Mouse (Mus musculus): ENCODE data around the gene Gsto1. TPM values are rescaled to one million over a fixed set of nuclear protein-coding genes. Genes with fewer than 3 reads are reported as not detected.
A peak's percentile ranks its signal among the peaks of the same experiment; 100 is the strongest.

Gene Gsto1
- polyA plus RNA-seq, 1 experiment from 2014 or later: 88.0 TPM

GRCm38 (mm10) chr19:47824026-47824425 lies 30.7 kb upstream of the Gsto1 start:
- Histone ChIP-seq H3K9me3 (ENCODE audit: control insufficient read depth, low read length) (no peaks in the 10 kb centered on the region), H3K27me3 (ENCODE audit: control insufficient read depth, insufficient read depth, low read length) (peaks cover 7% of the 10 kb centered on the region; the same call in 1 of the 2 replicates), H3K36me3 (ENCODE audit: control insufficient read depth, insufficient read depth, low read length) (no peaks in the 10 kb centered on the region), H3K4me1 (ENCODE audit: control insufficient read depth in 2 of 2, insufficient read depth in 2 of 2, low read length in 2 of 2) (no peaks in the 10 kb centered on the region), H3K9ac (ENCODE audit: low read length) (no peak overlapping the region), H3K4me2 (ENCODE audit: low read length) (no peak overlapping the region), H3K4me3 (ENCODE audit: control insufficient read depth in 1 of 2, insufficient read depth in 1 of 2, low read depth in 1 of 2, low read length in 2 of 2) (no peak overlapping the region), H3K27ac (replicated peaks in 1 of 2; ENCODE audit: control insufficient read depth in 1 of 2, insufficient read depth in 1 of 2, low read depth in 2 of 2, low read length in 2 of 2) (no peak overlapping the region)
- ATAC-seq (ENCODE audit: insufficient number of reproducible peaks, insufficient read depth, low FRiP score, low read depth): no peak
- 65% methylated on average over 5 of the region's 5 CpGs for WGBS

- H3K4me3 ChIP-seq (ENCODE audit: control insufficient read depth in 1 of 2, insufficient read depth in 1 of 2, low read depth in 1 of 2, low read length in 2 of 2): no peak overlapping the region
- no peak overlapping the region for H3K4me2 ChIP-seq (ENCODE audit: low read length)
- H3K27ac ChIP-seq (replicated peaks in 1 of 2; ENCODE audit: control insufficient read depth in 1 of 2, insufficient read depth in 1 of 2, low read depth in 2 of 2, low read length in 2 of 2): no peak overlapping the region
- no peaks in the 10 kb centered on the region for H3K4me1 ChIP-seq (ENCODE audit: control insufficient read depth in 2 of 2, insufficient read depth in 2 of 2, low read length in 2 of 2)
- H3K9ac ChIP-seq (ENCODE audit: low read length): no peak overlapping the region
- no peak for ATAC-seq (ENCODE audit: insufficient number of reproducible peaks, insufficient read depth, low FRiP score, low read depth)
- H3K27me3 ChIP-seq (ENCODE audit: control insufficient read depth, insufficient read depth, low read length): no peaks in the 10 kb centered on the region
- no peaks in the 10 kb centered on the region for H3K9me3 ChIP-seq (ENCODE audit: control insufficient read depth, low read length)
- H3K36me3 ChIP-seq (ENCODE audit: control insufficient read depth, insufficient read depth, low read length): no peaks in the 10 kb centered on the region
- 79% methylated on average over 14 of the region's 14 CpGs for WGBS
Measured at GRCm38 (mm10) chr19:47829913-47830450, 24.8 kb upstream of the Gsto1 start.

DNA sequence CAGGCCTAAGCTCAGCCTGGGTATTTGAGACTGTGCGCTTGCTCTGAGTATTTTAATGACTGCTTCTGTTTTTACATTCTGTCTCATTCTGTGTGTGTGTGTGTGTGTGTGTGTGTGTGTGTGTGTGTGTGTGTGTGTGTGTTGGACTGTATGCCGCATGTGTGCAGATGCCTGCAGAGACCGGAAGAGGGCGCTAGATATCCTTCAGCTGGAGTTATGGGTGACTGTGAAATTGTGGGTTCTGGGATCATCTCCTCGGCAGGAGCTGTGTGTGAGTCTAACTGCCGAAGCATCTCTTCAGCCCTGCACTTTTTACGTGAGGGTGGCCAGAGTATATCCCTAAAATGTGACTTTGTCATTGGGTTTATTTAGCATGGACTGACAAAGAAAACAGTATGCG lies 23.7 kb upstream of the Gsto1 start:
- Histone ChIP-seq H3K4me3 (ENCODE audit: control insufficient read depth in 1 of 2, insufficient read depth in 1 of 2, low read depth in 1 of 2, low read length in 2 of 2) (no peak overlapping the region), H3K27ac (replicated peaks in 1 of 2; ENCODE audit: control insufficient read depth in 1 of 2, insufficient read depth in 1 of 2, low read depth in 2 of 2, low read length in 2 of 2) (no peak overlapping the region), H3K4me2 (ENCODE audit: low read length) (no peak overlapping the region), H3K9ac (ENCODE audit: low read length) (no peak overlapping the region), H3K9me3 (ENCODE audit: control insufficient read depth, low read length) (no peaks in the 10 kb centered on the region), H3K36me3 (ENCODE audit: control insufficient read depth, insufficient read depth, low read length) (no peaks in the 10 kb centered on the region), H3K4me1 (ENCODE audit: control insufficient read depth in 2 of 2, insufficient read depth in 2 of 2, low read length in 2 of 2) (no peaks in the 10 kb centered on the region), H3K27me3 (ENCODE audit: control insufficient read depth, insufficient read depth, low read length) (no peaks in the 10 kb centered on the region)
- no peak for ATAC-seq (ENCODE audit: insufficient number of reproducible peaks, insufficient read depth, low FRiP score, low read depth)
- 87% methylated on average over 8 of the region's 8 CpGs for WGBS

- H3K36me3 ChIP-seq (ENCODE audit: control insufficient read depth, insufficient read depth, low read length): no peaks in the 10 kb centered on the region
- no peaks in the 10 kb centered on the region for H3K9me3 ChIP-seq (ENCODE audit: control insufficient read depth, low read length)
- H3K27ac ChIP-seq (replicated peaks in 1 of 2; ENCODE audit: control insufficient read depth in 1 of 2, insufficient read depth in 1 of 2, low read depth in 2 of 2, low read length in 2 of 2): no peak overlapping the region
- no peak overlapping the region for H3K4me3 ChIP-seq (ENCODE audit: control insufficient read depth in 1 of 2, insufficient read depth in 1 of 2, low read depth in 1 of 2, low read length in 2 of 2)
- WGBS: 71% methylated on average over 16 of the region's 16 CpGs
- H3K9ac ChIP-seq (ENCODE audit: low read length): no peak overlapping the region
- no peak for ATAC-seq (ENCODE audit: insufficient number of reproducible peaks, insufficient read depth, low FRiP score, low read depth)
- peaks cover 0 to 1% of the 10 kb centered on the region in 2 experiments; a peak in 2 of 4 replicates for H3K4me1 ChIP-seq (ENCODE audit: control insufficient read depth in 2 of 2, insufficient read depth in 2 of 2, low read length in 2 of 2)
- no peaks in the 10 kb centered on the region for H3K27me3 ChIP-seq (ENCODE audit: control insufficient read depth, insufficient read depth, low read length)
- H3K4me2 ChIP-seq (ENCODE audit: low read length): no peak overlapping the region
Measured at GRCm38 (mm10) chr19:47832316-47832715, 22.5 kb upstream of the Gsto1 start.

DNA sequence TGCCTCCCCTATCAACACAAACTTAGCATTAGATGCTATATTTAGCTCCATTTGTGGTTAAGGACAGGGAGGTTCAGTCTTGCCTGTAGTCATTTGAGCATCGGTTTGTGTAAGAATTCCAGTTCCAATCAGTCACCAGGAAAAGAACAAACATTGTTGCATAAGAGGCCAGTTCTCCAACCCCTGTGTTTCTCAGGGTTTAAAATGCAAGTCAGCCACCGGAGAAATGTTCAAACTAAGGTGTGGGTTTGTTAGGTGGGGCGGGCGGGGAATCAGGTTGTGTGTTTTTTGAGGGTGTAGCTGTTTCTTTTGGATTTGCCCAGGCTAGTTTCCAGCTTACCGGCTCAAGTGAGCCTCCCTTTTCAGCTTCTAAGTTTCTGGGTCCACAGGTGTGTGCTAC lies 20.2 kb upstream of the Gsto1 start:
- WGBS: 78% methylated on average over 5 of the region's 5 CpGs
- Histone ChIP-seq H3K27me3 (ENCODE audit: control insufficient read depth, insufficient read depth, low read length) (peaks cover 6% of the 10 kb centered on the region; the same call in 1 of the 2 replicates), H3K4me2 (ENCODE audit: low read length) (no peak overlapping the region), H3K9me3 (ENCODE audit: control insufficient read depth, low read length) (no peaks in the 10 kb centered on the region), H3K4me1 (ENCODE audit: control insufficient read depth in 2 of 2, insufficient read depth in 2 of 2, low read length in 2 of 2) (peaks cover 0 to 4% of the 10 kb centered on the region in 2 experiments; a peak in 2 of 4 replicates), H3K36me3 (ENCODE audit: control insufficient read depth, insufficient read depth, low read length) (no peaks in the 10 kb centered on the region), H3K27ac (replicated peaks in 1 of 2; ENCODE audit: control insufficient read depth in 1 of 2, insufficient read depth in 1 of 2, low read depth in 2 of 2, low read length in 2 of 2) (no peak overlapping the region), H3K9ac (ENCODE audit: low read length) (no peak overlapping the region), H3K4me3 (ENCODE audit: control insufficient read depth in 1 of 2, insufficient read depth in 1 of 2, low read depth in 1 of 2, low read length in 2 of 2) (no peak overlapping the region)
- no peak for ATAC-seq (ENCODE audit: insufficient number of reproducible peaks, insufficient read depth, low FRiP score, low read depth)

GRCm38 (mm10) chr19:47835776-47836175 lies 19.0 kb upstream of the Gsto1 start:
- Histone ChIP-seq H3K9me3 (ENCODE audit: control insufficient read depth, low read length) (no peaks in the 10 kb centered on the region), H3K4me2 (ENCODE audit: low read length) (no peak overlapping the region), H3K9ac (ENCODE audit: low read length) (no peak overlapping the region), H3K4me3 (ENCODE audit: control insufficient read depth in 1 of 2, insufficient read depth in 1 of 2, low read depth in 1 of 2, low read length in 2 of 2) (no peak overlapping the region), H3K27me3 (ENCODE audit: control insufficient read depth, insufficient read depth, low read length) (peaks cover 6% of the 10 kb centered on the region; the same call in 1 of the 2 replicates), H3K4me1 (ENCODE audit: control insufficient read depth in 2 of 2, insufficient read depth in 2 of 2, low read length in 2 of 2) (peaks cover 0 to 4% of the 10 kb centered on the region in 2 experiments; a peak in 2 of 4 replicates), H3K36me3 (ENCODE audit: control insufficient read depth, insufficient read depth, low read length) (no peaks in the 10 kb centered on the region), H3K27ac (replicated peaks in 1 of 2; ENCODE audit: control insufficient read depth in 1 of 2, insufficient read depth in 1 of 2, low read depth in 2 of 2, low read length in 2 of 2) (no peak overlapping the region)
- WGBS: 81% methylated on average over 7 of the region's 7 CpGs
- ATAC-seq (ENCODE audit: insufficient number of reproducible peaks, insufficient read depth, low FRiP score, low read depth): no peak

GRCm38 (mm10) chr19:47836701-47837526 lies 17.9 kb upstream of the Gsto1 start:
- peak overlapping the region; percentile 50 to 57 for H3K4me3 ChIP-seq (ENCODE audit: control insufficient read depth in 1 of 2, insufficient read depth in 1 of 2, low read depth in 1 of 2, low read length in 2 of 2)
- no peak overlapping the region for H3K27ac ChIP-seq (replicated peaks in 1 of 2; ENCODE audit: control insufficient read depth in 1 of 2, insufficient read depth in 1 of 2, low read depth in 2 of 2, low read length in 2 of 2)
- peak overlapping the region; percentile 95 for H3K4me2 ChIP-seq (ENCODE audit: low read length)
- WGBS: 3% methylated on average over 48 of the region's 49 CpGs
- peaks cover 6% of the 10 kb centered on the region; the same call in 1 of the 2 replicates for H3K27me3 ChIP-seq (ENCODE audit: control insufficient read depth, insufficient read depth, low read length)
- peak overlapping the region; percentile 50 for H3K9ac ChIP-seq (ENCODE audit: low read length)
- peaks cover 0 to 4% of the 10 kb centered on the region in 2 experiments; a peak in 2 of 4 replicates for H3K4me1 ChIP-seq (ENCODE audit: control insufficient read depth in 2 of 2, insufficient read depth in 2 of 2, low read length in 2 of 2)
- H3K9me3 ChIP-seq (ENCODE audit: control insufficient read depth, low read length): no peaks in the 10 kb centered on the region
- no peaks in the 10 kb centered on the region for H3K36me3 ChIP-seq (ENCODE audit: control insufficient read depth, insufficient read depth, low read length)
- peak; percentile 54; the same call in 1 of the 2 replicates for ATAC-seq (ENCODE audit: insufficient number of reproducible peaks, insufficient read depth, low FRiP score, low read depth)
